Mouse (Mus musculus) brain, embryonic 14.5 days (tissue): Measurements from ENCODE around the gene Topors. TPM values are rescaled to one million over a fixed set of nuclear protein-coding genes. Genes with fewer than 3 reads are reported as not detected.
"Not testable (repeated sequence)": the region's sequence is repeated elsewhere in the genome, so short reads cannot be mapped to it uniquely, and the experiment has no call there.

Experiments
- DNase-seq: peaks from one replicate; pipeline ENCODE4 v3.0.0-alpha.2; 2011; ENCODE audit warnings: low read depth
- CTCF ChIP-seq: fragments of 200-500 bp; IDR thresholded peaks from 2 replicates; pipeline ENCODE4 v1.5.1; 2012; ENCODE audit warnings: inconsistent platforms, mild to moderate bottlenecking, moderate library complexity, borderline replicate concordance; ENCODE audit not compliant: insufficient read depth, insufficient read length; ENCODE audit errors: extremely low read depth
- POLR2A ChIP-seq: fragments of 200-500 bp; IDR thresholded peaks from 2 replicates; pipeline ENCODE4 v1.6.1; 2012; ENCODE audit warnings: mild to moderate bottlenecking, inconsistent platforms, borderline replicate concordance; ENCODE audit not compliant: poor library complexity, insufficient read depth, insufficient read length, severe bottlenecking; ENCODE audit errors: extremely low read depth
- polyA plus RNA-seq: library from polyadenylated mRNA; depleted of rRNA; stranded (reverse); fragments of >200 nt; gene quantifications from 2 replicates; pipeline ENCODE4 v1.2.3, GENCODE M21; 2012; rRNA removed

The Topors gene
- polyA plus RNA-seq = 11.6 and 17.2 TPM in 2 replicates

GRCm38 (mm10) chr4:40269430-40270032 is at the start of gene Topors, which contains the start of gene Smim27:
TSS of gene Topors (minus strand) at chr4:40269850.
TSS of gene Smim27 (plus strand) at chr4:40269579.
- no peak for TF ChIP-seq CTCF
- peak; percentile 49; the same call in 1 of the 2 replicates for TF ChIP-seq POLR2A
- DNase-seq = peak; percentile 99

DNA sequence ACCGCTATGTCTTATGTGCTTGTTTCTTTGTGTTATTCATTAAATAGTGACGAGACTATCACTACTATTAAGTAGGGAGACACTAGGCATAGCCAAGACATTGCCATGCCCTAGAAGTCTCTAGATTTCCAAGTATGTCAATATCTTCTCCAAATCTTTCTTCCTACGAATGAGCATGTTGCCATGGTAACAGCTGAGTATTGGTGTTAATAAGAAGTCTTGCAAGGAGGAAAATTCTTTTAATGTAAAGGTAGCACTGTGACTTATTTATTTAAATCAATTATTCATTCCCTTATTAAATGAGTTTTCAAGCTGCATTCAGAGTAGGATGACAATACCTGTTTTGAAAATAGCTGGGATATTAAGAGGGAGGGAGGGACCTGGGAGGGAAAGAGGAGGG is 47.8 kb upstream of the Topors start:
- peak; percentile 63 for DNase-seq
- TF ChIP-seq CTCF (no peak), POLR2A (no peak)

DNA sequence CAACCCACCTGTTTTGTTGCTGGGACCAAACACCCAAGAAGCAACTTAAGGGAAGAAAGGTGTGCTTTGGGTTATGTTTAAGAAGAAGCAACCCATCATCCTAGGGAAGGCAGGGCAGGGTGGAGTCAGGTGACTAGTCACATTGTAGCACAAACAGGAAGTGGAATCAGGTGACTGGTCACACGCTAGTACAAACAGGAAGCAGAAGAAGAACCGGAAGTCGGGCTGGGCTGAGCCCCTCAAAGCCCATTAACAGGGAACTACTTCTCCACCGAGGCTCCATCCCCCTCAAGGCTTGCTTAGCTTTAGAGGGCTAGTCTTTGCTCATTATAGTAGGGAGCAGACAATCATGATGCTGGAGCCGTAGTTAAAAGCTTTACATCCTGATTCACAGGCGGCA is 43.4 kb upstream of the Topors start:
- DNase-seq = no peak
- TF ChIP-seq POLR2A (no peak), CTCF (no peak)

GRCm38 (mm10) chr4:40312213-40312612 is 42.6 kb upstream of the Topors start:
- TF ChIP-seq CTCF (no peak), POLR2A (no peak)
- DNase-seq = no peak

GRCm38 (mm10) chr4:40310796-40311383 is 41.2 kb upstream of the Topors start:
- DNase-seq = peak; percentile 23
- TF ChIP-seq POLR2A (no peak), CTCF (no peak)

DNA sequence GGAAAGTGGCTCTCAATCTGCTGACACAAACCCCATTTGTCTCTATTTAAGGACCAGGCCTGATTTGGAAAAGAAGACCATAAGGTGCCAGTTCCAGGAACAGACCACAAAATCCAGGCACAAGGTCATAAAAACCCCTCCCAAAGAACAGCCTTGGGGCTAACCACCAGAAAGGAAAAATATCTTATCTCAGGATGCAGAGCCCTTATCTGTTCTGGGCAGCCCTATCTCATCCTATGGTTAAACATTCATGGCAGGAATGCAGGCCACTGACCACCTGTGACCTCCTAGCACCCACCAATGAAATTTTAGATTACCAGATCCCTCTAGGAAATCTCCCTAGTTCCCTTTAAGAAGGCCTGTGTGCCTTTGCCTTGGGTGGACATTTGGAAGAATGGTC is 40.0 kb upstream of the Topors start:
- DNase-seq = no peak
- no peak for TF ChIP-seq POLR2A
- TF ChIP-seq CTCF = no peak

DNA sequence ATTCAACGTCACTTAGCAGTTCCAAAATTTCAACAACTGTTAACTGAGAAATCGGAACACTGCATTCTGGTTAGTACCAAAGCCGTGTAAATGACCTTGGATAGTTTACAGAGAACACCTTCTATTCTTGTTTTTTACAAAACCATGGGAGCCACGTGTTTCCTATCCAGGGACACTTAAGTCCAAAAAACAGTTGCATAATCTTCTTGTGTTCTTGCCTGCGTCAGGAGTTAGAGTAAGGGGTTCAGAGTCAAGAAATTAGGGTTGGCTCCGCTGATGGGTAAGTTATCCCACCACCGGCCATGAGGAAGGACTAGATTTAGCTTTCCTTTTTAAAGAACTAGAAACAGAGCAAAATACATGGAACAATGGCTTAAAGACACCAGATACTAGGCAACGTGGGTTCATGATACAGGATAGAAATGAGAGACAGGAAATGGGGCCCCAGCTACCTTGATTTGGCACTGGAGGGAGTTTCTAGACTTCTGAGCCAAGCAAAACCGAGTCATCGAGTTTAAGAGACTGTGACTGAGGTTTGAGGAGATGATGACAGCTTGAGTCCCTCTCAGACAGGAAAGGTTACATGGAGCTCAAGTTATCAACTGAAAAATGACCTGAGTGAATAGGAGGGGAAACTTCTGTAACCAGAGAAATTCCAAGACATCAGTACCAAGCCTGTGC is 32.9 kb upstream of the Topors start:
- TF ChIP-seq POLR2A (no peak), CTCF (no peak)
- DNase-seq = no peak

DNA sequence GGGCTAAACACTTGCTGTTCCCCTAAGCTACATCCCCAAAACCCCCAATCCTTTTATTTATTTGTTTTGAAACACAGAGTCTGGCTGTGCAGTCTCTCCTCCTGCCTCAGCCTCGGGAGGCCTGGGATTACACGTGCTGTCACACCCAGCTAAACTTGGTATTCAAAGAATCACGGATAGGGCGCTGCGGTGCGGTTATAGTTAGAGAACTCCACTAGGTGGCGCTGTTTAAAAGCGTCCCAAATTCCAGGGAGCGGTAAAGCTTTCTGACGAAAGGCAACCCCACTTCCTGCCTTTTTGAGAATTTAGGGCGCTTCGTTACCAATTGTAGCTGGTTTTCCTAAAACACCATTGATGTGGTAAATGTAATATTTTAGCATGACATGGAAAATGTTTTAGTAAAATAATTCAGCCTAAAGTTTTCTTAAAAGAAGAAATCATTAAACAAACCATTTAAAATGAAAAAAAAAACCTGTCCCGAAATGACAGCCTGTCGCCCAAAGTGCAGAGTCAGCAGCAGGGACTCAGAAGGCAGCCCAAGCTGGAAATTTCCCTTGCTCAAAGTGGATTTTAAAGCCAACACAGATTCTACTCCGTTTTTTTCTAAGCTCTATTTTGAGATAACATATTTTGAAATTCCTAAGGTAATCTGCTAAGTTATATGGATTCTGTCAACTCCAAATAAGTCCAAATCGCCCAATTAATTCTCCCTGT is 31.6 kb upstream of the Topors start:
- peak; percentile 87 for DNase-seq
- TF ChIP-seq POLR2A (no peak), CTCF (peak; percentile 87)

DNA sequence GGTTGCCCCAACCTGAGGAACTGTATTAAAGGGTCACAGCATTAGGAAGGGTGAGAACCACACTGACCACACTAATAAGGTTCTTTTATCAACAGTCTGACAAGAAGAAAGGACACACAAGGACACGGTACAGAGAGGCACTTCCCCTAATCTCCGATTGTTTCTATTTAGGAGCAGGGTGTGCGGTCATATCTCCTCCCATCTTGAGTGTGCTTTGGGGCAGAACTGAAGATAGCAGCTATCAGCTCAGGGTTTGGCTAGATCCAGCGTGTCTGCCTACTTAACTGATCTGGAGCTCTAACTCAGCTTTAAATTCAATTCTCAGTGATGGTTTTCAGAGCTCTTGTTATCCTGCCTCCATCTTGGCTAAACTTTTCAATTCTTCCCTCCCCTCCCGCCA is 29.5 kb upstream of the Topors start:
- TF ChIP-seq POLR2A (no peak), CTCF (no peak)

DNA sequence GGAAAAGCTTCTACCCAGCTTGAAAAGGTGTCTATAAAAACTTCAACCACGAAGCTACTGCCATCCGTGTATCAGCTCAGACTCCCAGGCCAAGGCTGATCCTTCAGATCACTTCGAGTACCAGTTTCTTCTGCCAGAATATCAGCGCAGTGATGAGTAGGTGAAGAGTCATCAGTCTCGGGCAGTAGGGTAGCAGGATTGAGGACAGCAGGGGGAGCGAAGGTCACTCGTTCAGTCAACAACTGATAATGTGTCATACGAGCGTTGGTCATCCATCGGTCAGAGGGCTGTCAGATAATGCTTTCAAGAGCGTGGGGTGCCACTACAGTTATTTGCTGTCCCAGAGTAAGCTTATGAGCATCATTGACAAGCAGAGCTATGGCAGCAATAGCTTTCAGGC is 21.9 kb upstream of the Topors start:
- not testable (repeated sequence) for DNase-seq

More for the DNA sequence above, 29.5 kb upstream of the Topors start:
- no peak for DNase-seq

DNA sequence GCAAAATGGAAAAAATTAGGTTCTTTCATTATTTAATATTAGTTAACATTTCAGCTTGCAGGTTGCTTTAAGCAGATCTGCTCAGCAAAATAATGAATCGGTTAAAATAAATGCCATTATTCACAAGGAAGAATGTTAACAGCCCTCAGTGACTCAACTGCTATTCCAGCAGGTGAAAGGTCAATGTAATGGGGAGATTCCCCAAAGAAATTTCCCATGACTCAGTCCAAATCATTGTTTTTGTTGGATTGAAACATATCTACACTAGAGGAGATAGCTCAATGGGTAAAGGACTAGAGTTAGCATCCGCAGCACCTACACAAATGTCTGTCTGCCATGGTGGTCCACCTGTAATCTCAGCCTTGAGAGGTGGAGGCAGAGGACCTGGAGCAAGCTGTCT is 19.4 kb upstream of the Topors start:
- no peak for TF ChIP-seq CTCF
- no peak for TF ChIP-seq POLR2A

DNA sequence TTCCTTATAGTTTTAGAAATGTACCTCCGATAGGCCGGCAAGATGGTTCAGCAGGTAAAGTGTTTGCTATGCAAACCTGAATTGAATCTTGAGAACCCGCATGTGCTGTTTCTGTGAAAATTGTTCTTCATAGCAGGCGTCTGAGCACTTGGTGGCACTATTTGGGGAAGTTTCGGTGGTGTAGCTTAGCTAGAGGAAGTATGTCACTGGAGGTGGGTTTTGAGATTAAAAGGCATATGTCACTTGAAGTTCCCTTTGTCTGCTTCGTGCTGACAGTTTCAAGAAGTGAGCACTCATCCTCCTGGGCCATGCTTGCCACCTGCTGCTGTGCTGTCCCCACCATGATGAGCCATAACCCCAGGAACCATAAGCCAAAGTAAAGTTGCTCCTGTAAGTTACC is 17.8 kb upstream of the Topors start:
- TF ChIP-seq CTCF (no peak), POLR2A (no peak)
- DNase-seq = no peak

More for the DNA sequence above, 19.4 kb upstream of the Topors start:
- no peak for DNase-seq

- DNase-seq = peak; percentile 77
- TF ChIP-seq CTCF (peak; percentile 65; the same call in 1 of the 2 replicates), POLR2A (no peak)
These were observed 15.9 kb upstream of the Topors start for GRCm38 (mm10) chr4:40285582-40285981.
